ENCODE assay signal across 15 mouse cellular contexts in the genomic region with DNA sequence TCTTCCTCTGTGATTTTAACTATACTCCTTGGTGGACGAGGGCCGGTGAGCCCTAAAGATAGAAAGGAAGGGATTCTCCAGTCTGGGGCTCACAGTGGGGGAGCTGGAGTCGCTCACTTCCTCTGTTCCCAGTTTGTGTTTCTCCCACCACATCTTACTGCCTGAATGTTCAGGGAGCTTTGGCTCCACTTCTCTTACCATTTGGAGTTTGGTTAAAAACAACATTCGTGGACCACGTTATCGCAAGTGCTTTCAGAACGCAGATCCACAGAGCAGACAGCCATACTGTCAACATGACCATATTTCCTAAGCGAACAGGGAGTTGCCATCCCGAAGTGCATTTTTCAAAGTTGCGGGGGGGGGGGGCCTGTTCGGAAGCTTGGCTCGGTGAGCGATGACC.
"Had no signal": no experiment of that assay in that cellular context is flagged by ENCODE, and none has a peak within 500 bp of the region (broad histone marks: within the 10 kb centered on the region; RNA-seq: fewer than 3 reads in every experiment).

No protein-coding gene starts in this region.

- H3K4me3 ChIP-seq: neural tube, embryonic 15.5 days; stomach, embryonic 15.5 days had no signal

- H3K9ac ChIP-seq: neural tube, embryonic 15.5 days; stomach, embryonic 15.5 days had no signal

- H3K9me3 ChIP-seq: neural tube, embryonic 15.5 days; stomach, embryonic 15.5 days had no signal

- DNase-seq: retina, postnatal 1 day; right cerebral cortex, adult 18-20 months; right cerebral cortex, postnatal 14 days; right cerebral cortex, postnatal 25 days; right cerebral cortex, postnatal 4 days; spleen, adult 18-20 months; thymus, adult 18-20 months; thymus, adult 2 months; thymus, postnatal 14 days; thymus, postnatal 25 days; thymus, postnatal 36 days; thymus, postnatal 4 days had no signal

- H3K27ac ChIP-seq: neural tube, embryonic 15.5 days; stomach, embryonic 15.5 days; stomach, postnatal 0 days had no signal

- H3K27me3 ChIP-seq: neural tube, embryonic 15.5 days; stomach, embryonic 15.5 days had no signal

- H3K4me1 ChIP-seq: stomach, embryonic 15.5 days had no signal

- H3K36me3 ChIP-seq: neural tube, embryonic 15.5 days; stomach, embryonic 15.5 days had no signal

- H3K4me2 ChIP-seq: neural tube, embryonic 15.5 days; stomach, embryonic 15.5 days had no signal
